Mouse (Mus musculus): ENCODE measurements around the gene Mtus2. TPM values are rescaled to one million over a fixed set of nuclear protein-coding genes. Genes with fewer than 3 reads are reported as not detected.
A peak's percentile ranks its signal among the peaks of the same experiment; 100 is the strongest.

Mtus2 gene
- total and polyA plus RNA-seq, 2 experiments from 2014 or later = 33.6 to 40.4 TPM

GRCm38 (mm10) chr5:148151894-148152599 is 194.9 kb downstream of the Mtus2 start:
- H3K4me3 ChIP-seq (ENCODE audit: low read length) = no peak overlapping the region
- H3K27ac ChIP-seq = no peak overlapping the region
- TF ChIP-seq CTCF (IDR thresholded peaks at IDR 0.05; ENCODE audit: low read depth) = no peak
- peak overlapping the region; percentile 29 for H3K4me2 ChIP-seq (ENCODE audit: low read depth, low read length)
- DNase-seq (ENCODE audit: low spot score) (no peak), ATAC-seq (peak; percentile 51; the same call in 1 of the 2 replicates)
- H3K36me3 ChIP-seq (ENCODE audit: insufficient read depth, low read length) = no peaks in the 10 kb centered on the region
- 28% methylated on average over 14 of the region's 14 CpGs for WGBS
- no peaks in the 10 kb centered on the region for H3K27me3 ChIP-seq (ENCODE audit: insufficient read depth, low read length)
- H3K4me1 ChIP-seq (ENCODE audit: insufficient read depth, low read length) = peaks cover 3% of the 10 kb centered on the region
- 0 out of 2 replicates have a peak, but pooled peaks cover 3% of the 10 kb centered on the region for H3K9me3 ChIP-seq (ENCODE audit: low read length)
- no peak overlapping the region for H3K9ac ChIP-seq (replicated peaks; ENCODE audit: low read length)

DNA sequence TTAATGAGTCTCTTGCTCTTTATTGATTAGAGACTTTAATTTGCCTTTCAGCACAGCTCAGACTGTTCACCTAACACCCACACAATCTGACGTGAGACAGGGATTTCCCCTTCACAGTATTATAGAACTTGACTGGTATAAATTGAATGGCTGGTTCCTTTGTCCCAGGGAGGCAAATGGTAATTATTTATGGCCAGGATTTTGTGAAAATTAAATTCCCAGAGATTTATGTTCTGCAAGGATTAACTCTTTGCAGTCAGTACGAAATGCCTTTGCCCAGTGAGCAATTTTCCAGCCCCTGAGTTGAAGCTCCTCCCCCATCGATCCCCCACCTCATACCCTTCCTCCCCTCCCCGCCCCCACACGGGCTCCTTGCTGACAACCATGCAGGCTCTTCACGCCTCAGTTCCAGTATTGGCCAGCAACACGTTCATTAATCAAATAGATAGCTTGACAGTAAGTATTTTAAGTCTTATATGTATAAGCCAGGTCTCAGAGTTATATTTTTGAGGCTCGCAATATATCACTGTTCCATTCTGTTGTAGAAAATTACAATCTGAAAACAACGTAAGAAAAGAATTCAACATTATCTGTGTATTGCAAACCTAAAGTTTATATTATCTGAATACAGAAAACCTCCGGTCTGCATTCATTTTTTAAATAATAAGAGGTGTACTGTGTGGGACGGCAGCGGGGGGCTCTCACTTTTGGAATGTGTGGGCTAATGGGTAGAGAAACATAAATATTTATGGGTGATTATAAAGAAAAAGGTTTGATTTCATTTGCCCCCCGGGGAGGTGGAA is 195.7 kb downstream of the Mtus2 start:
- peaks cover 3% of the 10 kb centered on the region; the same call in 1 of the 2 replicates for H3K4me1 ChIP-seq (ENCODE audit: insufficient read depth, low read length)
- no peak overlapping the region for H3K27ac ChIP-seq
- 27% methylated on average over 13 of the region's 13 CpGs for WGBS
- TF ChIP-seq CTCF (IDR thresholded peaks at IDR 0.05; ENCODE audit: low read depth) = no peak
- ATAC-seq = peak; percentile 58
- 0 out of 2 replicates have a peak, but pooled peaks cover 3% of the 10 kb centered on the region for H3K9me3 ChIP-seq (ENCODE audit: low read length)
- no peaks in the 10 kb centered on the region for H3K36me3 ChIP-seq (ENCODE audit: insufficient read depth, low read length)
- H3K27me3 ChIP-seq (ENCODE audit: insufficient read depth, low read length) = no peaks in the 10 kb centered on the region
- DNase-seq (ENCODE audit: low spot score) = peak; percentile 50
- H3K4me2 ChIP-seq (ENCODE audit: low read depth, low read length) = peak overlapping the region; percentile 29
- H3K9ac ChIP-seq (replicated peaks; ENCODE audit: low read length) = no peak overlapping the region
- no peak overlapping the region for H3K4me3 ChIP-seq (ENCODE audit: low read length)

DNA sequence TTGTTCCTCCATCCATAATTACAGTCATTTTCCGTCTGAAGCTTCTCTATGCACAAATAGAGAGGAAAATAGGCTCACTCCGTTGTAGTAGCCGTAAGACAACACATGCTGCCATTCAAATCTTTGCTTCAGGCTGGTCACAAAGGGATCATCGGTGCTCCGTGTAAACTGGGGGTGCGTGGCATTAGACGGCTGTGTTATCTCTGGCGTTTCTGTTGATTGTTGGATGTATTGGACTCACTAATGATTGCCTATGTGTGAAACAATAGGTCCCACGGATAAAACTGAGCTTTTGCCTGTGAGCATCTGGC is 196.2 kb downstream of the Mtus2 start:
- H3K9me3 ChIP-seq (ENCODE audit: low read length) = 0 out of 2 replicates have a peak, but pooled peaks cover 3% of the 10 kb centered on the region
- no peaks in the 10 kb centered on the region for H3K36me3 ChIP-seq (ENCODE audit: insufficient read depth, low read length)
- no peak for ATAC-seq
- H3K27ac ChIP-seq = no peak overlapping the region
- peaks cover 3% of the 10 kb centered on the region; the same call in 1 of the 2 replicates for H3K4me1 ChIP-seq (ENCODE audit: insufficient read depth, low read length)
- no peak for DNase-seq (ENCODE audit: low spot score)
- no peaks in the 10 kb centered on the region for H3K27me3 ChIP-seq (ENCODE audit: insufficient read depth, low read length)
- peak overlapping the region; percentile 29; the same call in 1 of the 2 replicates for H3K4me2 ChIP-seq (ENCODE audit: low read depth, low read length)
- H3K4me3 ChIP-seq (ENCODE audit: low read length) = no peak overlapping the region
- TF ChIP-seq CTCF (IDR thresholded peaks at IDR 0.05; ENCODE audit: low read depth) = no peak
- H3K9ac ChIP-seq (replicated peaks; ENCODE audit: low read length) = no peak overlapping the region
- 17% methylated on average over 9 of the region's 9 CpGs for WGBS

DNA sequence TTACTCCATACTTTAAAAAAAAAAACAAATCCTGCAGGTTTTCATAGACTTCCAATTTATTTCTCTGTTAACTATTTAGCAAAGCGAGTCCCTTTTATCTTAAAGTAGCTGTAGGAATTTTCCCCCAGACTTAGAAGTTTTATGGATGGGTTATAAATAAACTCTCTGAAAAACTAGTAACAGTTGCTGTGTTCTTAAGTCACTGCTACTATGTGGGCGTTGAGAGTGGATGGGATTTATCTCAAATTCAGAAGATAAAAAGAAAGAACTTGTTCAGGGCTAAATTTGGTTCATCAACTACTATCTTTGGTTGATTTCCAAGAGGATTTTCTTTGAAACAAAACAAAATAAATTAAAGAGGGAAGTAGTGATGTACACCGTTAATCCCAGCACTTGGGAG is 197.6 kb downstream of the Mtus2 start:
- 92% methylated on average over 3 of the region's 3 CpGs for WGBS
- H3K4me3 ChIP-seq (ENCODE audit: low read length) = no peak overlapping the region
- no peaks in the 10 kb centered on the region for H3K27me3 ChIP-seq (ENCODE audit: insufficient read depth, low read length)
- H3K4me1 ChIP-seq (ENCODE audit: insufficient read depth, low read length) = peaks cover 3% of the 10 kb centered on the region; the same call in 1 of the 2 replicates
- H3K9me3 ChIP-seq (ENCODE audit: low read length) = no peaks in the 10 kb centered on the region
- no peak for DNase-seq (ENCODE audit: low spot score)
- H3K9ac ChIP-seq (replicated peaks; ENCODE audit: low read length) = no peak overlapping the region
- ATAC-seq = no peak
- H3K27ac ChIP-seq = no peak overlapping the region
- TF ChIP-seq CTCF (IDR thresholded peaks at IDR 0.05; ENCODE audit: low read depth) = no peak
- H3K36me3 ChIP-seq (ENCODE audit: insufficient read depth, low read length) = no peaks in the 10 kb centered on the region
- H3K4me2 ChIP-seq (ENCODE audit: low read depth, low read length) = no peak overlapping the region

- Histone ChIP-seq H3K36me3 (ENCODE audit: insufficient read depth, low read length) (no peaks in the 10 kb centered on the region), H3K9me3 (ENCODE audit: low read length) (no peaks in the 10 kb centered on the region), H3K4me2 (ENCODE audit: low read depth, low read length) (no peak overlapping the region), H3K27ac (no peak overlapping the region), H3K4me1 (ENCODE audit: insufficient read depth, low read length) (no peaks in the 10 kb centered on the region), H3K9ac (replicated peaks; ENCODE audit: low read length) (no peak overlapping the region), H3K4me3 (ENCODE audit: low read length) (no peak overlapping the region), H3K27me3 (ENCODE audit: insufficient read depth, low read length) (no peaks in the 10 kb centered on the region)
- DNase-seq (ENCODE audit: low spot score) (peak; percentile 38), ATAC-seq (peak; percentile 91)
- no peak for TF ChIP-seq CTCF (IDR thresholded peaks at IDR 0.05; ENCODE audit: low read depth)
- WGBS = 26% methylated on average over 8 of the region's 8 CpGs
Measured at GRCm38 (mm10) chr5:148159328-148159727, 202.2 kb downstream of the Mtus2 start.

DNA sequence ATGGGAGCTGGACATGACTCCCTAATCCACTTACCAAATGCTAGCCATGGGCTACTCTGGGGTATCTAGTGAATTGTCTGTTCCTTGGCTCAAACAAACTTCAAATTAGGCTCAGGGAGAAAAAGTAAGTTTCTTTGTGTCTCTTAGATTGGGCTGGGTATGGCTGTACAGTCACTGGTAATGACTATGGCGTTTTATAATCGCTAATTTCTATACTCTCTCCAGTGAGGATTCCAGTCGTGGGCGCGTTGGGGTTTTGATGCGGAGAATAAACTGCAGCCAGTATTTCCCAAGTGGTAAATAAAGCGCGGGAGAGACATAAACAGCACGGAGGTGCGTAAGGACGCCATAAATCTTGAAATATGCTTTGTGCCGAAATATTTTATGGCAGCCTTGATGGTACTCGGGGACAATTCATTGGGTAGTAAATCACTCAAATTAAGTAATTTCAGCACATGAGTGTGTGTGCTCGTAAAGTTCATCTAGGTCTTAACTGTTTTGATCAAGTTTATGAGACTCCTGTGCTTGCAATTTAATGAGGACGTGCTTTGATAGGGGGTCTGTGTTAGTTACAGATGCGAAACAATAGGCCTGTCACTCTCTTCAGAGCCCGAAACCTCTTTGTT is 203.5 kb downstream of the Mtus2 start:
- Histone ChIP-seq H3K36me3 (ENCODE audit: insufficient read depth, low read length) (no peaks in the 10 kb centered on the region), H3K9me3 (ENCODE audit: low read length) (no peaks in the 10 kb centered on the region), H3K9ac (replicated peaks; ENCODE audit: low read length) (no peak overlapping the region), H3K27me3 (ENCODE audit: insufficient read depth, low read length) (no peaks in the 10 kb centered on the region), H3K4me1 (ENCODE audit: insufficient read depth, low read length) (no peaks in the 10 kb centered on the region), H3K4me2 (ENCODE audit: low read depth, low read length) (no peak overlapping the region), H3K27ac (no peak overlapping the region), H3K4me3 (ENCODE audit: low read length) (no peak overlapping the region)
- TF ChIP-seq CTCF (IDR thresholded peaks at IDR 0.05; ENCODE audit: low read depth) = no peak
- ATAC-seq (no peak), DNase-seq (ENCODE audit: low spot score) (no peak)
- WGBS = 80% methylated on average over 17 of the region's 17 CpGs
